Mouse (Mus musculus) gastrocnemius, postnatal 10 days (tissue): Measurements from ENCODE around the gene Gabrg3. TPM values are rescaled to one million over a fixed set of nuclear protein-coding genes. Genes with fewer than 3 reads are reported as not detected.
"Not testable (repeated sequence)": the region's sequence is repeated elsewhere in the genome, so short reads cannot be mapped to it uniquely, and the experiment has no call there.

Experiments
- DNase-seq: peaks from one replicate; pipeline ENCODE4 v3.0.0; 2021; ENCODE audit warnings: mixed read lengths
- total RNA-seq, 2 experiments: library from RNA; stranded (reverse); gene quantifications; 2 replicates each; pipeline ENCODE4 v1.2.3; 2021

The Gabrg3 gene
- total RNA-seq, 2 experiments from 2014 or later: 0.11 to 0.14 TPM

GRCm38 (mm10) chr7:57312018-57312417 is 75.0 kb downstream of the Gabrg3 start:
- DNase-seq: no peak

GRCm38 (mm10) chr7:57307337-57307736 is 79.7 kb downstream of the Gabrg3 start:
- no peak for DNase-seq

- DNase-seq: no peak
Measured at GRCm38 (mm10) chr7:57296639-57297038, 90.3 kb downstream of the Gabrg3 start.

DNA sequence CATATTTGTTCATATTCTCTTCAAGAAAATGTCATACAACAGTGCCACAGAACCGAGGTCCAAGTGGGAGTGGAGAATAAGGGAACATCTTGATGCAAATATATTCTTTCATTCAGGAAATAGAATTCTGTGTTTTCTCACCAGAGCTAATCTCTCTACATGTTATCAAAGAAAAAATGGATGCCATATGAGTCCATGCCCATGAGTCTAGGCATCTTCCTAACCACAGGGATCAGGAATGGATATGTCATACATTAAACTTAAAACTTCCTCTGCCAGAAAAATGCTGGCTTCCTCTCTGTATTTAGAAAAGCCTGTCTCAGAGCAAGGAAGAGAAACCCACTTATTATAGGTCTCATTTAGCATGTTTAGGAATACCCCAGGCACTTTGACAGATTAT is 92.9 kb downstream of the Gabrg3 start:
- no peak for DNase-seq

DNA sequence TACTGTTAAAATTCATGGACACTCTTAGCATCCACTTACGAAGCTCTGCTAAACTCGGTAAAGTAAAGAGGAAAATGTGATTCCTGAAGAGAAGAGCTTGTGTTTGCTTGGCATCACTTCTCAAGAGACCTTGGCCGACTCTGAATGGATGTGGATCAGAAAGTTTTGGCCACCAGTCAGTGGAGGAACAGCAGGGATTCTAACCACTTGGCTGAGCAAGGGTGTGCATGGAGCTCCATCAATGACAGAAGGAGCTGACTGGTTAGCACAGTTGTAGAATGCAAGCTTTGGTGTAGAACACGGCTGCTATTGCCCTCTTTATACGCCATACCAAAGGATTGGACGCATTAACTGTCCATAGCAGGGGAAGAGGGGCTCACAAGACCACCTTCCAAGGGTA is 93.4 kb downstream of the Gabrg3 start:
- DNase-seq: no peak

DNA sequence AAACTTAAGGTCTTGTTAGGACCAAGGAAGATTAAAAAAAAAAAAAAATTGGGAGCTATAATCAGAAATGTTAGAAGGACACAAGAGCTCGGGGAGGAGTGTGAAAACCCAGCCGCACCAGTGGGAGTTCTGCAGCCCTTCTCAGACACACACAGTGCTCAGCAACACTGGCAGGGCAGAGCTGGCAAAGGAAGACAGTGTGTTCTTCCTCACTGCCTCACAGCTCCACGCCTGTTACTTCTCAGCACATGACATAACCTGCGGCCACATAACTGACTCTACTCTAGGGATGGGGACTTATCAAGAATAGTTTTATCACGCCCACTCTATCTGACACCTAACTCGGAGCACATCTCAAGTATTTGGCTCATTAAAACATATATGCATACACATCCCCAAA is 103.8 kb downstream of the Gabrg3 start:
- no peak for DNase-seq

DNA sequence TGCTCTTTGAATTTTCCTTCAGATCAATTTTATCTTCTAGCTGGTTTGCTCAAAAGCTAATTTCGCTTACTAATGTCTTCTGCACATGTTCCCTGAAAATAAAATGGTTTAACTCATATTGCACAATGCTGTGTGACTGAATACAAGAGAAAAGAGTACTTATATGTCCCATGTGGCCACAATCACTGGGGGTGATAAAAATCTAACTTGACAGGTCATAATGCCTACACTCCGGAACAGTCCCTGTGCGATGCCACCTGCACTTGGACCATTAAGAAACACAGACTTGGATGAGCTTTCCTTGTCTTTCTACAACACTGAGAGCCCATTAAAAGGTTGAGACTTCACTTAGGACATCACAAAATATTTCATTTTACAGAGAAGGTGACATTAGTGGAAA is 108.1 kb downstream of the Gabrg3 start:
- DNase-seq: no peak

GRCm38 (mm10) chr7:57260201-57260600 is 126.8 kb downstream of the Gabrg3 start:
- DNase-seq: no peak

- DNase-seq: no peak
Measured at GRCm38 (mm10) chr7:57258893-57259574, 128.0 kb downstream of the Gabrg3 start.

DNA sequence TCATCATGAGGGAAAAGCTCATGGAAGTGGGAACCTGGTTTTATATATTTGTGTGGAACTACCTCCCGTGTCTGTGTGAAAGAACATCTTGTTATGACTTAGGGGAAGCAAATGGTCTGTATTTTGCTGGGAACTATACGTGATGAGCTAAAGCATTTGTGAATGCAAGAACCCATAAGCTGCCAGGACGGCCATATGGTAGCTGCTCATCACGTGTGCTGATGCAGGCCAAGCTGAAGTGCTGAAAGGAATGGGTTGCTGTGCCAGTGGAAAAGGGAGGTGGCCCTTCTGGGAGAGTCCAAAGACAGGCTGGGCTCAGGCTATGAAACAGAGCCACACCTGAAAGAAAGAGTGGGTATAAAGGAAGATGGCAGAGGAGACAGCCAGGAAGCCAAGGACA is 143.0 kb downstream of the Gabrg3 start:
- no peak for DNase-seq

DNA sequence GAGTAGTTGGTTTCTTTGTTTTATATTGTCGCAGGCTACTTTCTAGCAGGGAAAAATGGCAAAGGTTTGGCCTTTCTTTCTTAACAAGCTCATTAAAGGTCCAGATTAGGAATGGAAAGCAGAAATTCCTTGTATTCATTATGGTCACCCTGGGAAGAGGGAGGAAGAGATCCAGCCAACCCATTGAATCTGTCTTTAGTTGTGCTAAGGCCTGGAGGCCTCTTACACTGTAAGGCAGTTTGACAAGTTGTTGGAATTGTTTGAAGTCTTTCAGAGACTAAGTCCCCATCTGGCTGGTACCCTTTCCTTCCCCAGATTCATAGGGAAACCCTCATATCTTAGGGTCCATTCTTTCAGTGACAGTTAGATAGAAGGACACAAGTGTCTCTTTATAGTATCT is 172.9 kb downstream of the Gabrg3 start:
- DNase-seq: no peak

DNA sequence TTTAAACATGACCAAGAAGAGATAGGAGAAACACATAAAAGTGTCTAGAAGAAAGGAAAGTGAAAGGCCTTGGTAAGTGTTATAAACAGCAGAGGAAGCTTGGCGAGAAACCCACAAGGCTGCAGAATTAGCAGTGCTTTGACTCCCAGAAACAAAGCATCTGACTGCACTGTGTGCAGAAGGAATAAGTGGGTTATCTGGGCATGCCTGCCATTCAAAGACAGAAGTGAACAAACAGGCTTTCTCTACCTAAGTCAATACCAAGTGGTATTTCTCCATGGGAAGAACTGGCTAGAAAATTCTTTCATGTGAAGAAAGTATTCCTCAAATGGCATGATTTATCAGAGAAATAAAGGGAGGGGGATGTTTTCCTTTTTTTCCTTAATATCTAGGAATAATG is 201.0 kb downstream of the Gabrg3 start:
- DNase-seq: no peak

DNA sequence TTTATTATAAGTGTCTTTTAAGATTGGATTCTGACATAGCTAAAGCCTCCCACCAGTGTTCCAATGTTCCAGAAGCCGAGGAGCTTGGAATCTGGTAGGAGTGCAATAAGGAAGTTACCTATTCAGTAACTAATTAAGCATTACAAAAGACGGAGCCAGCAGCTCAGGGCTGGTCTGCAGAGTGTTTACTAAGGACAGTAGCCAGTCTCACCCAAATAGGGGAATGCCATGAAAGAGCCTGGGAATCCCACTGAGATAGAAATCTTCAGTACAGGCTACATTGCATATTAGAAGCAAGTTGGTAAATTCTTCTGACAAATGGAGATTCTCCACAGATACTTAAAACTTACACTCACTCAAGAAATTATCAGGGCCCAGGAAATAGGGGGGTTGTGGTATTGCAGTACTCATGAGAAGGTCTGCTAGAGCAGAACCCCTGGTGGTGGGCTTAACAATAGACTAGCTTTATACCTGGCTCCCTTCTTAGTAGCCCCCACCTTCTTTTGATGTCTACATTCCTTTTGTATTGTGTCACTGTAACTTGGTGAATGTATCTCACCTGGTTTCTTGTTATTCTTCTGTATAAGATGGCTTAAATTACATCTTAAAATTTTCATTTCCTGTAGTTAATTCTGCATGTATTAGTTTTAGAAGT is 211.0 kb downstream of the Gabrg3 start:
- not testable (repeated sequence) for DNase-seq

DNA sequence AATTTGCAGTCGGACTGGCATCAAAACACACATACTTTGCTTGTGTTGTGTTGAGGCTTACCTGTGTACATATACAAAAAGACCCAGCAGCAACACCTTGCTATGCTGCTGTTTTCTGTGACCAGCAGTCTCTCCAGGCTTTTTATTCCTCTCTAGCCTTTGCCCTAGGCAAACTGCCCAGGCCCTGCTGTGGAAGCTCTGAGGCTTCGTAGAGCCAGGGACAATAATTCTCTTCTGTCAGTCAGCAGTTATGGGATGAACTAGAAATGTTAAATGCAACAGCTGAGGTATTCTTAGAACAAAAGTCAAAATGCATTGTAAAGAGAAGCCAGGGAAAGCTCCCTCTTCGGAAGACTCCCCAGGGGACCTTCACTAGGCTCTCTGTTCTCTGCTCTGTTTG is 220.1 kb downstream of the Gabrg3 start:
- DNase-seq: no peak

GRCm38 (mm10) chr7:57158211-57158610 is 228.8 kb downstream of the Gabrg3 start:
- peak; percentile 22 for DNase-seq

DNA sequence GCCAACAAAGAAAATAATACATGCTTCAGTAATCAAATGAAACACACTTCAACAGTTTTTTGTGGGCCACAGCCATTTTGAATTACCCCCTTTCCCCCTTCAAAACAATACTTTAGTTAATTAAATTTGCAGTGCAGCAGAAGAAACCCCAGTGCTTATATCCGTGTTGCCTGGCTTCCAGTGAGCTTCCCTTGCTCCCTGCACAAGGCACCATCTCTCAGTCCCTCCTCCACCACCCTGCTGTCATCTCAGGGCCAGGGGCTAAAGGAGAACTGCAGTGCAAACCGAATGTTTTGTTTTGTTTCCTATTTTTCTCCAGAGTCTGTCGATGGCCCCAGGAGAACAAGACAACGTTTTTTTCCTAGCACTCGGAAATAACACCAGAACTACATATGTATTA is 233.2 kb downstream of the Gabrg3 start:
- DNase-seq: no peak

DNA sequence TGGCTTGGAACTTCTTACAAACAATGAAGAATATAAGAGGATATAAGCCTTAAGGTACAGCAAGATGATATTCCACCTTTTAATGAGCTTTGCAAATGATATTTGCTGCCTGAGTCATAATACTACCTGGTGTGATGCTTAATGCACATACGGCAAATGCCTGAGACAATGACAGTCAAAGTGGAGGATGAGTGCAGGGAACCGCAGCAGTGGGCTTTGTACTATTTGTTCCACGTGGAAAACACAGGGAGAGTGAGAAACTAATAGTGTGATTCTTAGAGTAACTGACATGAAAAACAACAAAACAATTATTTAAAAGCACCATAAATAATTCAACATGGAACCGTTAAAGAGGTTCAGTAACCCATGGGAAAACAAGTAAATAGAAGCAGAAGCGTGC is 236.2 kb downstream of the Gabrg3 start:
- DNase-seq: no peak

- no peak for DNase-seq
Measured at GRCm38 (mm10) chr7:57138072-57138704, 248.8 kb downstream of the Gabrg3 start.

GRCm38 (mm10) chr7:57133009-57133408 is 254.0 kb downstream of the Gabrg3 start:
- DNase-seq: no peak

DNA sequence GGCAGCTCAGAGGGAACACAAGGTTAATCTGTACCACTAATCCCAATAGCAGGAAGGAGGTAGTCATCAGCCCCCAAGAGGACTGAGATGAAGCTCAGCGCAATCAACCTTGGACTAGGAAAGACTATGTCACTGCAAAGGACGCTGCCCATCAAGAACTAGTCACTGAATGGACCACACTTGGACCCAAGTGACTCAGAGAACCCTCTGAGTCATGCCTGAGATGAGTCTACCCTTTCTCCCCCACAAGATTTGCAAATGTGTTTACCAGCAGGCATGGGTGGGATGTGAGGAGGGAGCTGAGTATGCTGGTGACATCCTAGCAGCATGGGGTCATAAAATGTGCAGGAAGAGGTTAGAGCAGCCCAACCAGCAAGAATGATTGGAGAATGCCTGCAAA is 254.5 kb downstream of the Gabrg3 start:
- no peak for DNase-seq

GRCm38 (mm10) chr7:57100065-57100464 is 286.9 kb downstream of the Gabrg3 start:
- no peak for DNase-seq

GRCm38 (mm10) chr7:57082071-57082470 is 304.9 kb downstream of the Gabrg3 start:
- no peak for DNase-seq

- DNase-seq: no peak
Measured at GRCm38 (mm10) chr7:57071435-57072160, 315.4 kb downstream of the Gabrg3 start.
